Mouse (Mus musculus): ENCODE results near the gene Apon.

DNA sequence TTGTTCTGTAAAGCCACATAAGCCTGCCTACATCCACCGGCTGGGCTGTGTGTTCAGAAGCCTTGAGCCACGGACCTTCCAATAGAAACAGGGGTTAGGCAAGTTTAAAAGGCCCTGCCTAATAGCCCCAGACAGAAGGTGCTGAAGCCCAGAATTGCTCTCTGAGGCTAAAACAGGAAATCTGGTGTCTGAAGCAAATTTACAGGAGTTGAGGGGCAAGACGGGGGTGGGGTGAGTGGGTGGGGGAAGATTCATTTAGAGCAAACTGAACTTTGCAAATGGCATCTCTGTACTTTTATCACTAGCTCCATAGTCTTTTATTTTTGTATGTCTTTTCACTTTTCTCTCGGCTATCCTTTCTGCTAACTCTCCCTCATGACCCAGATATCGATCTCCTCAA is 22.8 kb upstream of the Apon start:
- TF ChIP-seq CTCF (IDR thresholded peaks at IDR 0.05; ENCODE audit: low read depth, low read length), result no peak
- no peak for TF ChIP-seq POLR2A (IDR thresholded peaks at IDR 0.05; ENCODE audit: borderline replicate concordance, low read depth, low read length)

Measured in bone marrow macrophage, adult 2 months (primary cell).